Mouse (Mus musculus): Measurements from ENCODE around the gene Dcaf17.

DNA sequence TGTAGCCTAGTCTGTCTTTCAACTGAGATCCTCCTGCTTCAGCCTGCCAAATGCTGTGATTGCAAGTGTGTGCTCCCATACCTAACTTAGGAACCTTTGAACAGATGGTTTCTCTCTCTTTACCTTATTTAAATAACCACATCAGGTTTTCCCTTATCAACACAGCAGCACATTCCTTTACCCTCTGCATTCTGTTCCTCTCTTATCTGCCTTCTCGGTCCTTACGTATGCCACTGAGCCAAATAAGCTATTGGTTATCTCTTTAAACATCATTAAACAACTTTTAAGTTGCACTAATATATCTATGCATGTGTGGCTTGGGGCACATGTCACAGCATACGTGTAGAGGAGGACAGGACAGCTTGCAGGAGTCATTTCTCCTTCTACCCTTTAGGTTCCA is 18.7 kb downstream of the Dcaf17 start:
- TF ChIP-seq CTCF (conservative IDR thresholded peaks at IDR 0.05 in 1 of 2, IDR thresholded peaks at IDR 0.05 in 1 of 2; ENCODE audit: low read depth in 2 of 2, low read length in 2 of 2), result no peak
- TF ChIP-seq TCF12 (IDR thresholded peaks at IDR 0.05; ENCODE audit: low read depth, low read length), result no peak
- TF ChIP-seq USF1 (IDR thresholded peaks at IDR 0.05; ENCODE audit: low read depth, low read length), result no peak
- no peak for TF ChIP-seq SIN3A (IDR thresholded peaks at IDR 0.05; ENCODE audit: low read length)
- TF ChIP-seq POLR2A (IDR thresholded peaks at IDR 0.05; ENCODE audit: low read depth, low read length), result no peak
- TF ChIP-seq E2F4 (IDR thresholded peaks at IDR 0.05; ENCODE audit: insufficient replicate concordance, low read depth, low read length), result no peak
- no peak for TF ChIP-seq TBP (conservative IDR thresholded peaks at IDR 0.05; ENCODE audit: low read depth, low read length)
- TF ChIP-seq HCFC1 (IDR thresholded peaks at IDR 0.05; ENCODE audit: low read depth, low read length), result no peak
- no peak for TF ChIP-seq MAX (IDR thresholded peaks at IDR 0.05; ENCODE audit: low read length)
- no peak for TF ChIP-seq ETS1 (conservative IDR thresholded peaks at IDR 0.05; ENCODE audit: low read depth, low read length)
- no peak for TF ChIP-seq GABPA (IDR thresholded peaks at IDR 0.05; ENCODE audit: insufficient replicate concordance, low read depth, low read length)
- TF ChIP-seq NRF1 (IDR thresholded peaks at IDR 0.05; ENCODE audit: low read depth, low read length), result no peak
